Mouse (Mus musculus) CH12.LX (cell line): ENCODE results near the gene Atxn7l3. TPM values are rescaled to one million over a fixed set of nuclear protein-coding genes. Genes with fewer than 3 reads are reported as not detected.
A peak's percentile ranks its signal among the peaks of the same experiment; 100 is the strongest.

Experiments
- DNase-seq: peaks from one replicate; pipeline ENCODE4 v3.0.0-alpha.2; 2013; ENCODE audit errors: extremely low read depth
- H3K27ac ChIP-seq: 2 replicates; pipeline ENCODE4 v1.5.1; 2012; ENCODE audit warnings: low read depth, mild to moderate bottlenecking, control low read depth, moderate library complexity; ENCODE audit not compliant: insufficient read depth
- H3K27me3 ChIP-seq: replicated peaks from 2 replicates; pipeline ENCODE3; 2012; ENCODE audit warnings: inconsistent platforms
- H3K36me3 ChIP-seq, 2 experiments: replicated peaks in 1 of 2; 2 replicates each; pipeline versions ENCODE3 to v1.6.1; 2012; ENCODE audit warnings: inconsistent platforms in 1 of 2, low read length in 1 of 2, mild to moderate bottlenecking in 1 of 2, mixed read lengths in 1 of 2, moderate library complexity in 1 of 2; ENCODE audit not compliant: control insufficient read depth in 1 of 2, insufficient read depth in 1 of 2
- H3K4me1 ChIP-seq, 2 experiments: 2 replicates each; pipeline ENCODE4 v1.6.1; 2012; ENCODE audit warnings: inconsistent platforms in 1 of 2, moderate library complexity in 1 of 2; ENCODE audit not compliant: insufficient read depth in 2 of 2, control insufficient read depth in 1 of 2
- H3K4me2 ChIP-seq: 2 replicates; pipeline ENCODE4 v1.6.1; 2012; ENCODE audit warnings: low read depth, mild to moderate bottlenecking, control low read depth; ENCODE audit not compliant: poor library complexity, insufficient read depth, severe bottlenecking
- H3K4me3 ChIP-seq, 3 experiments: fragments of 150-350 bp in 1 of 3; sonication (generic) in 1 of 3; replicated peaks in 1 of 3; 2 replicates each; pipeline versions ENCODE3 to v1.5.1; 2011 to 2012; ENCODE audit warnings: low read depth in 2 of 3, low read length in 2 of 3, mild to moderate bottlenecking in 2 of 3, moderate library complexity in 2 of 3, control low read depth in 1 of 3, improper control_type of control experiment in 1 of 3, inconsistent platforms in 1 of 3, mixed read lengths in 1 of 3; ENCODE audit not compliant: poor library complexity in 1 of 3
- H3K79me2 ChIP-seq: replicated peaks from 2 replicates; pipeline ENCODE4 v1.6.1; 2012; ENCODE audit warnings: mild to moderate bottlenecking, moderate library complexity; ENCODE audit not compliant: control insufficient read depth, poor library complexity, insufficient read depth, severe bottlenecking; ENCODE audit errors: extremely low read depth
- H3K9ac ChIP-seq: 2 replicates; pipeline ENCODE4 v1.6.1; 2012; ENCODE audit warnings: low read depth, mild to moderate bottlenecking, control low read depth, moderate library complexity; ENCODE audit not compliant: insufficient read depth
- H3K9me3 ChIP-seq: replicated peaks from 2 replicates; pipeline ENCODE3; 2012; ENCODE audit warnings: low read length, inconsistent platforms, mixed read lengths
- CHD1 ChIP-seq: IDR thresholded peaks from 2 replicates; pipeline ENCODE4 v1.6.1; 2012; ENCODE audit warnings: low read depth, low read length, improper control_type of control experiment, inconsistent platforms
- CTCF ChIP-seq, 2 experiments: IDR thresholded peaks in 1 of 2; conservative IDR thresholded peaks in 1 of 2; 2 replicates each; pipeline ENCODE4 v1.5.1; 2011 to 2012; ENCODE audit warnings: low read depth in 2 of 2, low read length in 2 of 2, improper control_type of control experiment in 1 of 2, inconsistent platforms in 1 of 2, mild to moderate bottlenecking in 1 of 2, moderate library complexity in 1 of 2
- E2F4 ChIP-seq: IDR thresholded peaks from 2 replicates; pipeline ENCODE4 v1.6.1; 2011; ENCODE audit warnings: low read depth, low read length, improper control_type of control experiment; ENCODE audit not compliant: insufficient replicate concordance
- ETS1 ChIP-seq: conservative IDR thresholded peaks from 2 replicates; pipeline ENCODE4 v1.6.1; 2012; ENCODE audit warnings: low read depth, mild to moderate bottlenecking, inconsistent platforms, low read length, improper control_type of control experiment, moderate library complexity
- GABPA ChIP-seq: IDR thresholded peaks from 2 replicates; pipeline ENCODE4 v1.6.1; 2012; ENCODE audit warnings: low read depth, low read length, improper control_type of control experiment, inconsistent platforms; ENCODE audit not compliant: insufficient replicate concordance
- IRF4 ChIP-seq: IDR thresholded peaks from 2 replicates; pipeline ENCODE4 v1.6.1; 2014; ENCODE audit warnings: low read depth, mild to moderate bottlenecking, inconsistent platforms, low read length, improper control_type of control experiment
- JUND ChIP-seq: conservative IDR thresholded peaks from 2 replicates; pipeline ENCODE4 v1.6.1; 2011; ENCODE audit warnings: low read depth, low read length, improper control_type of control experiment
- MAZ ChIP-seq: IDR thresholded peaks from 2 replicates; pipeline ENCODE4 v1.6.1; 2012; ENCODE audit warnings: low read depth, mild to moderate bottlenecking, inconsistent platforms, low read length, improper control_type of control experiment, moderate library complexity
- MEF2A ChIP-seq: IDR thresholded peaks from 2 replicates; pipeline ENCODE4 v1.6.1; 2014; ENCODE audit warnings: low read depth, mild to moderate bottlenecking, inconsistent platforms, low read length, improper control_type of control experiment, borderline replicate concordance
- MXI1 ChIP-seq: IDR thresholded peaks from 2 replicates; pipeline ENCODE4 v1.6.1; 2011; ENCODE audit warnings: mild to moderate bottlenecking, low read depth, low read length, improper control_type of control experiment
- MYC ChIP-seq: IDR thresholded peaks from 2 replicates; pipeline ENCODE4 v1.6.1; 2011; ENCODE audit warnings: low read depth, mild to moderate bottlenecking, improper control_type of control experiment, low read length
- NRF1 ChIP-seq: IDR thresholded peaks from 2 replicates; pipeline ENCODE4 v1.6.1; 2014; ENCODE audit warnings: low read depth, mild to moderate bottlenecking, inconsistent platforms, low read length, improper control_type of control experiment, moderate library complexity
- RAD21 ChIP-seq: IDR thresholded peaks from 2 replicates; pipeline ENCODE4 v1.6.1; 2011; ENCODE audit warnings: low read depth, mild to moderate bottlenecking, low read length, improper control_type of control experiment, moderate library complexity
- SMC3 ChIP-seq: IDR thresholded peaks from 2 replicates; pipeline ENCODE4 v1.6.1; 2011; ENCODE audit warnings: low read depth, low read length, improper control_type of control experiment
- TBP ChIP-seq: conservative IDR thresholded peaks from 2 replicates; pipeline ENCODE4 v1.6.1; 2011; ENCODE audit warnings: low read depth, low read length, improper control_type of control experiment
- TCF12 ChIP-seq: IDR thresholded peaks from 2 replicates; pipeline ENCODE4 v1.6.1; 2014; ENCODE audit warnings: low read depth, mild to moderate bottlenecking, inconsistent platforms, low read length, improper control_type of control experiment
- ZC3H11A ChIP-seq: IDR thresholded peaks from 2 replicates; pipeline ENCODE4 v1.6.1; 2012; ENCODE audit warnings: low read depth, mild to moderate bottlenecking, inconsistent platforms, low read length, improper control_type of control experiment
- ZKSCAN1 ChIP-seq: IDR thresholded peaks from 2 replicates; pipeline ENCODE4 v1.6.1; 2012; ENCODE audit warnings: low read depth, inconsistent platforms, low read length, improper control_type of control experiment, borderline replicate concordance
- ZMIZ1 ChIP-seq: IDR thresholded peaks from 2 replicates; pipeline ENCODE4 v1.6.1; 2012; ENCODE audit warnings: low read depth, mild to moderate bottlenecking, inconsistent platforms, low read length, improper control_type of control experiment
- dilution Hi-C: fragments of 300-500 bp; cut with MboI; formaldehyde crosslinking; loops from 2 replicates; pipeline ENCODE4 v1.14.3; 2020; ENCODE audit warnings: low sequenced_read_pairs; ENCODE audit not compliant: extremely low pct_unique_long_range_greater_than_20kb, extremely low pct_ligation_motif_present
- in situ Hi-C: fragments of 300-500 bp; cut with MboI; formaldehyde crosslinking; loops from 3 replicates; pipeline ENCODE4 v1.14.3; 2019; ENCODE audit warnings: low sequenced_read_pairs, low pct_ligation_motif_present, low pct_unique_long_range_greater_than_20kb, mixed read lengths
- polyA plus RNA-seq: library from polyadenylated mRNA; unstranded; fragments of >175 nt; gene quantifications from 2 replicates; pipeline ENCODE4 v1.2.1, GENCODE M21; 2012; ENCODE audit warnings: low read depth; ENCODE audit not compliant: insufficient read length
- total RNA-seq, 2 experiments: library from RNA; depleted of rRNA; stranded (reverse); fragments of 300-350 nt in 1 of 2; fragments of >200 nt in 1 of 2; gene quantifications; 2 replicates each; pipeline ENCODE4 v1.2.3; 2012 to 2014

The Atxn7l3 gene
- total and polyA plus RNA-seq, 3 experiments, result 40.7 to 59.0 (median 46.6) TPM

- dilution Hi-C loops, result no loop called here
- H3K27ac ChIP-seq, result no peak overlapping the region
- TF ChIP-seq E2F4, result no peak
- TF ChIP-seq MAZ, result no peak
- no peak for TF ChIP-seq JUND
- no peak for TF ChIP-seq CHD1
- no peak for TF ChIP-seq ZKSCAN1
- no peaks in the 10 kb centered on the region for H3K36me3 ChIP-seq
- H3K9ac ChIP-seq, result no peak overlapping the region
- no peak overlapping the region for H3K4me2 ChIP-seq
- in situ Hi-C loops, result no loop called here
- DNase-seq, result no peak
- H3K79me2 ChIP-seq, result no peaks in the 10 kb centered on the region
- no peak overlapping the region for H3K4me3 ChIP-seq
- H3K9me3 ChIP-seq, result peaks cover 4% of the 10 kb centered on the region
- no peaks in the 10 kb centered on the region for H3K4me1 ChIP-seq
- H3K27me3 ChIP-seq, result peaks cover 37% of the 10 kb centered on the region
These were observed 44.7 kb upstream of the Atxn7l3 start for GRCm38 (mm10) chr11:102341101-102341500.

GRCm38 (mm10) chr11:102339624-102340023 lies 43.2 kb upstream of the Atxn7l3 start:
- no peak overlapping the region for H3K4me3 ChIP-seq
- TF ChIP-seq SMC3 (peak; percentile 48), ZC3H11A (no peak), MAZ (no peak), MEF2A (no peak), RAD21 (peak; percentile 19), CTCF (conservative IDR thresholded peaks at IDR 0.05 in 1 of 2, IDR thresholded peaks at IDR 0.05 in 1 of 2; ENCODE audit: low read depth in 2 of 2, low read length in 2 of 2) (peak; percentile 34 to 49; a peak in 3 of 4 replicates), NRF1 (no peak)
- H3K79me2 ChIP-seq, result no peaks in the 10 kb centered on the region
- no peak overlapping the region for H3K9ac ChIP-seq
- H3K9me3 ChIP-seq, result peaks cover 4% of the 10 kb centered on the region
- dilution Hi-C loops, result no loop called here
- H3K27me3 ChIP-seq, result peaks cover 37% of the 10 kb centered on the region
- H3K27ac ChIP-seq, result no peak overlapping the region
- H3K4me2 ChIP-seq, result no peak overlapping the region
- DNase-seq, result no peak
- H3K36me3 ChIP-seq, result no peaks in the 10 kb centered on the region
- in situ Hi-C loops, result no loop called here
- no peaks in the 10 kb centered on the region for H3K4me1 ChIP-seq

GRCm38 (mm10) chr11:102339195-102339594 lies 42.8 kb upstream of the Atxn7l3 start:
- TF ChIP-seq GABPA (no peak), RAD21 (no peak), NRF1 (no peak), TCF12 (no peak), ZKSCAN1 (no peak), MAZ (no peak), ZMIZ1 (no peak), TBP (no peak), IRF4 (no peak), MYC (no peak), ETS1 (no peak), MXI1 (no peak)
- no peak for DNase-seq
- no peaks in the 10 kb centered on the region for H3K36me3 ChIP-seq
- H3K4me2 ChIP-seq, result no peak overlapping the region
- H3K9me3 ChIP-seq, result peaks cover 4% of the 10 kb centered on the region
- H3K4me1 ChIP-seq, result no peaks in the 10 kb centered on the region
- no peaks in the 10 kb centered on the region for H3K79me2 ChIP-seq
- no peak overlapping the region for H3K4me3 ChIP-seq
- no peak overlapping the region for H3K27ac ChIP-seq
- peaks cover 37% of the 10 kb centered on the region for H3K27me3 ChIP-seq
- dilution Hi-C loops (no loop called here), in situ Hi-C loops (no loop called here)
- no peak overlapping the region for H3K9ac ChIP-seq
